Mouse (Mus musculus) spleen, postnatal 14 days (tissue): ENCODE measurements at regions not wholly inside any gene's neighbourhood (a gene's known extent, or its start where the extent isn't known, plus 50 kb on each side); places are given as distances from the start of the nearest gene placed in this dataset.
A peak's percentile ranks its signal among the peaks of the same experiment; 100 is the strongest.

ENCODE experiments used
- DNase-seq, 2 experiments: peaks; one replicate each; pipeline ENCODE4 v3.0.0; 2021 to 2022; ENCODE audit warnings: low spot score in 2 of 2

- no peak for DNase-seq
These were observed 129.6 kb downstream of the Trim33 start for GRCm38 (mm10) chr3:103408724-103409123.

DNA sequence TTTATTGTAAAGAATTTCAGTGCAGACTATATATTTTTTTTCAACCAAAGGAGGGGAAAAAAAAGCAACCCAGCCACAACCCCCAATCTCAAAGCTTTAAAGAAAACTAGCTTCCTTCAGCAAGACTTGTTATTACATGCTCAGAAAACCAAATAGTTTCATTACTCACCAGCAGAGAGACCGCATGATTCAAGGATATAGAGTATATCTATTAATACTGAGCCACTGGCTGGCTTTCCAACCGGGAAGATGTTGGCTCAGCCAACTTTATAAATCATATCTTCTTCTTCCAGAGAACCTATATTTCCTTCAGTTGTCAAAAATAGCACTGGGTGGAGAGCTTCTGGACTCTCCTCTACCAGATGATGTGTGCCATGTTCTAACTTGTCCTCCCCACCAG is 133.2 kb downstream of the Trim33 start:
- DNase-seq, result no peak

DNA sequence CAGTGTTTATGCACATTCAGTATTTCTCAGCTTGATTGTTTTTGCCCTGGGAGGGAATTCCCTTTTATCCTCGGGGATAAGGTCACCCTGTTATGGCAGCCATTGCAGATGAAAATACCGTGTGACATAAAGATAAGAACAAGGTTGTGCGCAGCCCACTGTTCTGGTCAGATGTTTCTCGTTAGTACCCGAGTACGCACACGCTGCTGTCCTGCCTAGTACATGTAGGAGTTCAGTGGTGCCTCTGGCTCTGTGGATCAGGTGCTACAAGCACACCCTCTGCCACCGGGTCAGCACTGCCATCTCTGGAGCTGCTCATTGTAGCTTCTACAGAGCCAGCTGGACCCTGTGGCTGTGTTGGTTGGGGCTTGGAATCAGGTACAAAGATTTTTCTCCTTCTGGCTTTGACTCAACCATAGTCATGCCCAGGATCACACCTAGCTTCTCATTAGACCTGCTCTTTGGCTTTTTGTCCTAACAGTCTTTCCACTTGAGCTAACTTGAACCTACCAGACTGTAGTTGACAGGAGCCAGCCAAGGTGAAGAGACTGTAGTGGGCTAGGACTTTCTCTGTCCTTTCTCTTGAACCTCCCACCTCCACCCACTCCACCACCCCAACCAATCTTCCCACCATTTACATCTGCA is 136.1 kb downstream of the Trim33 start:
- DNase-seq, result no peak

- no peak for DNase-seq
These were observed 137.2 kb downstream of the Trim33 start for GRCm38 (mm10) chr3:103416296-103416695.

DNA sequence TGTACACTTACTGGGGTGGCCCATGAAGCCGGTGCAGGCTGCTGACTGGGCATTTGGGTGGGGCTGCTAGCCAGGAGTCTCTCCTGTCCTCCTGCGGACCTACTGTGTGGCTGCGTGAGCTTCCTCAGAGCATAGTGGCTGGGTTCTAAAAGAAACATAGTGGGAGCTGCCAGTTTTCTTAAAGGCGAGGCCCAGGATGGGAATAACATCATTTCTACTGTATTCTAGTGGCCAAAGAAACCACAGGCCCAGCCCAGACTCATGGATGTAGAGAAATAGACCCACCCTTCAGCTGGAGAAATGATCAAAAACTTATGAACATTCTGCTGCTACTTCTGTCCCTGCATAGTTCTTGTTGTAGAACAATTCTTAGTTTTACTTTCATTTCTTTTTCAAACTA is 138.7 kb downstream of the Trim33 start:
- DNase-seq, result no peak

GRCm38 (mm10) chr3:103419761-103420620 is 140.9 kb downstream of the Trim33 start:
- no peak for DNase-seq

DNA sequence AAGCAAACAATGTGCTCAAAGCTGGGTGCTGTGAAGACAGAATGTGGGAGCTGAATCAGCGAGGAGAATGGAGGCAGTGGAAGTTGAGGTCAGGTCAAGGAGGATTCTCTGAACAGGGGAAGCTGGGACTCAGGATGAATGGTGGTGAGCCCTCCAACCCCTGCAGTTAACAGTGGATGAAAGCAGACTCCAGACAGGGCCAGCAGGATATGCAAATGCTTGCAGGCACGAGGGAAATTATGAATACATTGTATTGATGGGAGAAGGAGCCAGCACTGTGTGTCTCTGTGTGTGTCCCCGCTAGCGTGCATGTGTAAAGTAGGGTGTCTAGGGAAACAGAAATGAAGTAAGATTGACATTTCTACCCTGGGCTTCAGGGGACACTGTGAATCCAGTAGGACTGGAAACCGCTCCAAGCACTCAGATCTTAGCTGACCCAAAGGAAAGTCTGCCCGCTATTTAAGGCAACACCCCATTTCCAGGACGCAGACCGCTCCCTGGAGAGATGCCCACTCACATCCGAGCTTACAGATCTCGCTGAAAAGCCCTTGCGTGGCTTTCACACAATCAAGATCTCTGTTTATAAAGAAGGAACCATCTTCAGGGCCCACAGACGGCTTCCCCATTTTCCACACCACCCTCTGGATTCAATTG is 141.7 kb downstream of the Trim33 start:
- DNase-seq, result no peak

- DNase-seq, result no peak
These were observed 142.2 kb downstream of the Trim33 start for GRCm38 (mm10) chr3:103421275-103421621.

DNA sequence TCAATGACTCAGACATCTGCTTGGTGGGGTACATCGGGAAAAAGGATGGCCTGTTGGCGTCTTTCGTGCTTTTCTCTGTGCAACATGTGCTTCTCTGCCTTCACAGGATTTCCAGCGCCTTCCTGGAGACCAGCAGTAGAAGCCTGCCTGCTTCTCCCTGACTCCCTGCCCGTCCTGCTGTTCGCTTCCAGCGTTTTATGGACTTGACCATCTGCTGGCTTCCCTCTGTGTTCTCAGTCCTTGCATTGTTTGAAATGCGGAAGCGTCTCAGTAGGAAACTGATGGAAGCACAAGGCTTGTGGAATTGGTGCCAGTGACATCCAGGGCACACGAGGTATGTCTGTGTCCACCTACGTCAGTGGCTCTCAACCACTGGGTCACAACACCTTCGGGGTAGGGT is 143.7 kb downstream of the Trim33 start:
- no peak for DNase-seq

GRCm38 (mm10) chr3:103423290-103423689 is 144.2 kb downstream of the Trim33 start:
- DNase-seq, result no peak

DNA sequence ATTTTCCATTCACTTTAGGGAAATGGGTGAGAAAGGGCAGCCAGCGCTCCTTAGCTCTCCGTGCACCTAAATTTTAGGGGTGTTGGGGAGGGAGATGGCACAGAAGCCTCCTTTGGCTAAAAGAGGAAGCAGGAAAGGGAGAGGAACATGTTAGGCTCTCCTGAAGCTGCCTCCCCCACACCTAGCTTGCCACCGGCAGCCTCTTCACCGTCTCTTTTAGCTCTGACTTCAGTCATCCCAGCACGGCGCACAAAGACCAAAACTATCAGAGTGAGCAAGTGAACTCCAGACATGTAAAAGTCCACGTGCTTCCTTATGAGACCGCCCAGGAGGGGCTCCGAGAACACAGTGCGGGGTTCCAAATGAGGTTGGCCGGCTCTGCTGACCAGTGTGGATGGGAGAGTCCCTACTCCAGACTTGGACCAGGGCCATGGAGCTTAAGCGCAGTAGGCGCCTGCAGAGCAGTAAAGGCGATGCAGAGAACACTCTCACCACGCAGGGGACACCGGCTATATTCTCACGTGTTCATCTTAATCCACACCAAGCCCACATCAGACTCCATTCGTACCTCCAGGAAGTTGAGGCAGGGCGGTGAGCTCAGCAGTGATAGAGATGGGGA is 146.8 kb downstream of the Trim33 start:
- DNase-seq, result no peak

DNA sequence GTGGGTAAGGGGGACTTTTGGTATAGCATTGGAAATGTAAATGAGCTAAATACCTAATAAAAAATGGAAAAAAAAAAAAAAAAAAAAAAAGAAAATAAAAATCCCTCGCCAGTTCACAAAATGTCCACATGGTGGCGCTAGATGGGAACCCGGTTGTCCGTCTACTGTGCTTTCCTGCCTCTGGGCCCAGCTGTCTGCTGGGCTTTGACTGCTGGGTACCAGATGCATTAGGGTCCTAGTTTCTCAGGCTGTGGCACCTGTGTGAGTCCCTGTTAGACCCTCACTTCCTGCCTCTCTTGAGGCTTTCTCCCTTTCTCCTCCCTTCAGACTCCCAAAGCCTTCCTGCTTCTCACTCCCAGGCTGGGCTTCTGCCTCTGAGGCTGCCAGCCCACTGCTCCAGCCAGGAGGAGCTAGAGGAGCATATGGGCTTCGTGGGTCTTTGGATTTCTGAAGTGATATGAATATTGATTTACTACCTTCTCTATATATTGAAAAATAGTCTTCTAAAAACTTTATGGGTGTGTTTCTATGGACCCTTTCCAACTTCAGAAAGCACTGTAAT is 145.7 kb upstream of the Syt6 start:
- DNase-seq, result no peak

DNA sequence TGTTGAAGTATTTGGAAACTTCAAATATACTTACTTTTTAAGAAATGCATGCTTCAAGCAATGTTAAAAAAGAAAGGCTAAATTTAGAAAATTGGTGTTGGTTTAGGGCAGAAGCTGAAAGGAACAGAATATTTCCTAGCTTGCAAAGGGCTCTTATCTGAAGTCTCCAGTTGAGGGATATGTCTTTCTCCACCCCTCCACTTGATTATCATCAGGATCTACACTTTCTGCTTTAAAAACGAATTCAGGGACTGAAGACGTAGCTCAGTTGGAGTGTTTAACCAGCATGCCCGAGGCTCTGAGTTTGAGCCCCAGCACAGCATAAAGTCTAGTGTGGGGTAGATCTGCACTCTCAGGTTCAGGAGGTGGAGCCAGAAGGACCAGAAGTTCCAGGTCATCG is 144.9 kb upstream of the Syt6 start:
- DNase-seq, result no peak

- no peak for DNase-seq
These were observed 142.8 kb upstream of the Syt6 start for GRCm38 (mm10) chr3:103432254-103432653.

DNA sequence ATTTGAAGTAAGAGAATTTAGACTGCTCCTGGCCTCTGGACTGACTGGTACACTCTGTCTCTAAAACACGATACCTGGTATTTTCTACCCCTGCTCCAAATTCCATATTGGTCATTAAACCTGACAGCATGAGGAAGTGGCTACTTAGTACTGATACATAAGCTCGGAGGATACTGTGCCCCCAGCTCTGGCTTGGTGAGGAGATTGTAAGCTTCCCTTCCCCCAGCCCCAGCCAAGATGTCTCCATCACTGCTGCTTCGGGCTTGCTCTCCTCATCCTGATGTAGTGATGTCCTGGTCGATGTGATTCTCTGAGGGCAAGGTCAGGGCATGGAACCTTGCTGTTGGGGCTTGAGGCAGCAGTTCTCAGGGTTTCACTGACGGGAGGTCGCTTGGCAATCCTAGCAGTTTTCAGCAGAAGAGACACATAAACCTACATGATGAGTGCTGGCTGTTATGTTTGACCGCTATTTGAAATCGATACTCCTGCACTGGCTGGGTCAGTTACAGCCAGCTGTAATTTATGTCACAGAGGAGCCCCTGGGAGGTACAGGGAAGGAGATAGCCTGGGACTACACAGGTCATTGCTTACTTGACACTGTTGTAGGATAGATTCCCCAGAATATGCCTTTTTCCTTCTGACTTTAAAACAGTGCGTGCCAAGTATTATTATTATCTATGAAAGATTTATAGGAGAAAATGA is 138.0 kb upstream of the Syt6 start:
- no peak for DNase-seq

GRCm38 (mm10) chr3:103438791-103439354 is 136.2 kb upstream of the Syt6 start:
- DNase-seq, result peak in 1 of 2 experiments; percentile 9

GRCm38 (mm10) chr3:103443247-103443646 is 131.8 kb upstream of the Syt6 start:
- DNase-seq, result no peak

- no peak for DNase-seq
These were observed 129.2 kb upstream of the Syt6 start for GRCm38 (mm10) chr3:103445852-103446251.

GRCm38 (mm10) chr3:103449851-103450250 is 125.2 kb upstream of the Syt6 start:
- DNase-seq, result no peak

- DNase-seq, result no peak
These were observed 123.1 kb upstream of the Syt6 start for GRCm38 (mm10) chr3:103451971-103452370.

- no peak for DNase-seq
These were observed 111.3 kb upstream of the Syt6 start for GRCm38 (mm10) chr3:103463760-103464159.
